Mouse (Mus musculus): Measurements from ENCODE around the gene Exd1. TPM values are rescaled to one million over a fixed set of nuclear protein-coding genes. Genes with fewer than 3 reads are reported as not detected.

Exd1 gene
- polyA plus RNA-seq (2015; fragmentation: Nextera tagmentation; extraction: Ambion mirVana) = 0.34 and 0.59 TPM in 2 replicates

- Histone ChIP-seq H3K4me1 (peaks cover 20% of the 10 kb centered on the region), H3K27ac (peak within 1 kb of the TSS; percentile 70), H3K4me2 (peak within 1 kb of the TSS; percentile 73), H3K9ac (peak within 1 kb of the TSS; percentile 84), H3K9me3 (replicated peaks) (no peaks in the 10 kb centered on the region), H3K36me3 (ENCODE audit: poor library complexity, severe bottlenecking) (no peaks in the 10 kb centered on the region), H3K27me3 (no peaks in the 10 kb centered on the region), H3K4me3 (peak within 1 kb of the TSS; percentile 86)
- ATAC-seq = peak; percentile 99
- WGBS = under 1% methylated on average over 57 of the region's 57 CpGs
These were observed at the start of gene Exd1, which contains the start of gene Chp1 for GRCm38 (mm10) chr2:119547522-119548370. TSS of gene Exd1 (minus strand) at chr2:119547627. TSS of gene Chp1 (plus strand) at chr2:119547697.

- H3K36me3 ChIP-seq (ENCODE audit: poor library complexity, severe bottlenecking) = peaks cover 50% of the 10 kb centered on the region
- H3K27ac ChIP-seq = no peak overlapping the region
- H3K27me3 ChIP-seq = no peaks in the 10 kb centered on the region
- no peak overlapping the region for H3K4me3 ChIP-seq
- no peak for ATAC-seq
- 88% methylated on average over 8 of the region's 8 CpGs for WGBS
- H3K9me3 ChIP-seq (replicated peaks) = no peaks in the 10 kb centered on the region
- peaks cover 39% of the 10 kb centered on the region for H3K4me1 ChIP-seq
- H3K9ac ChIP-seq = no peak overlapping the region
- no peak overlapping the region for H3K4me2 ChIP-seq
These were observed 49.4 kb upstream of the Exd1 start for GRCm38 (mm10) chr2:119596781-119597330.

GRCm38 (mm10) chr2:119595308-119595707, 47.9 kb upstream of the Exd1 start:
- WGBS = 55% methylated on average over 4 of the region's 4 CpGs
- no peak for ATAC-seq

GRCm38 (mm10) chr2:119594113-119594981, 46.9 kb upstream of the Exd1 start:
- no peaks in the 10 kb centered on the region for H3K9me3 ChIP-seq (replicated peaks)
- H3K4me1 ChIP-seq = peaks cover 30% of the 10 kb centered on the region
- ATAC-seq = peak; percentile 98
- WGBS = under 1% methylated on average over 60 of the region's 61 CpGs
- peak overlapping the region; percentile 97 for H3K9ac ChIP-seq
- peak overlapping the region; percentile 99 for H3K4me3 ChIP-seq
- H3K36me3 ChIP-seq (ENCODE audit: poor library complexity, severe bottlenecking) = peaks cover 37% of the 10 kb centered on the region
- H3K27ac ChIP-seq = peak overlapping the region; percentile 73
- peak overlapping the region; percentile 77 for H3K4me2 ChIP-seq
- H3K27me3 ChIP-seq = no peaks in the 10 kb centered on the region

More at GRCm38 (mm10) chr2:119595308-119595707, 47.9 kb upstream of the Exd1 start:
- Histone ChIP-seq H3K27me3 (no peaks in the 10 kb centered on the region), H3K27ac (no peak overlapping the region), H3K36me3 (ENCODE audit: poor library complexity, severe bottlenecking) (peaks cover 47% of the 10 kb centered on the region), H3K4me3 (peak overlapping the region; percentile 99), H3K9ac (peak overlapping the region; percentile 97), H3K9me3 (replicated peaks) (no peaks in the 10 kb centered on the region), H3K4me1 (peaks cover 30% of the 10 kb centered on the region), H3K4me2 (peak overlapping the region; percentile 77)

- H3K27me3 ChIP-seq = no peaks in the 10 kb centered on the region
- peak overlapping the region; percentile 70; the same call in 1 of the 2 replicates for H3K27ac ChIP-seq
- no peaks in the 10 kb centered on the region for H3K9me3 ChIP-seq (replicated peaks)
- peaks cover 30% of the 10 kb centered on the region for H3K4me1 ChIP-seq
- peak overlapping the region; percentile 48; the same call in 1 of the 2 replicates for H3K9ac ChIP-seq
- H3K4me3 ChIP-seq = peak overlapping the region; percentile 99
- H3K36me3 ChIP-seq (ENCODE audit: poor library complexity, severe bottlenecking) = peaks cover 31% of the 10 kb centered on the region
- WGBS = 11% methylated on average over 7 of the region's 7 CpGs
- ATAC-seq = peak; percentile 37
- peak overlapping the region; percentile 77 for H3K4me2 ChIP-seq
These were observed 46.3 kb upstream of the Exd1 start for GRCm38 (mm10) chr2:119593765-119594112.

DNA sequence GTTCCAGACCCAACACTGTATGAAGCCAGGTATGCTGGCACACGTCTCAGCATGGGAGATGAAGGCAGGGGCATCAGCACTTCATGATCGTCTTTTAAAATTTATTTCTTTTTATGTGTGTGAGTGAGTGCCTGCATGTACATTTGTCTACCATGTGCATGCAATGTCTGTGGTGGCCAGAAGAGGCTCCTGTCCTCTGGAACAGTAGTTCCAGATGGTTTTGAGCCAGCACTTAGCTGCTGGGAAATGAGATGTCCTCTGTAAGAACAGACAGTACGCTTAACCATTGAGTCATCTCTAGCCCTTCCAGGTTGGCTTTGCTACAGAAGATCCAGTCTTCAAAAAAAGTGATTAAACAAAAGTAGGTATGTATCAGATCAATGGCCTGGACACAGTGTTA, 43.8 kb upstream of the Exd1 start:
- no peaks in the 10 kb centered on the region for H3K27me3 ChIP-seq
- H3K4me3 ChIP-seq = no peak overlapping the region
- H3K9me3 ChIP-seq (replicated peaks) = no peaks in the 10 kb centered on the region
- WGBS = 91% methylated on average over 3 of the region's 3 CpGs
- peaks cover 10% of the 10 kb centered on the region for H3K36me3 ChIP-seq (ENCODE audit: poor library complexity, severe bottlenecking)
- H3K4me1 ChIP-seq = peaks cover 16% of the 10 kb centered on the region
- no peak overlapping the region for H3K4me2 ChIP-seq
- ATAC-seq = no peak
- H3K27ac ChIP-seq = no peak overlapping the region
- H3K9ac ChIP-seq = no peak overlapping the region

- Histone ChIP-seq H3K4me2 (no peak overlapping the region), H3K9me3 (replicated peaks) (no peaks in the 10 kb centered on the region), H3K36me3 (ENCODE audit: poor library complexity, severe bottlenecking) (peaks cover 8% of the 10 kb centered on the region), H3K4me3 (no peak overlapping the region), H3K9ac (no peak overlapping the region), H3K27ac (no peak overlapping the region), H3K27me3 (no peaks in the 10 kb centered on the region), H3K4me1 (no peaks in the 10 kb centered on the region)
- 12% methylated on average over 4 of the region's 4 CpGs for WGBS
- ATAC-seq = no peak
These were observed 40.0 kb upstream of the Exd1 start for GRCm38 (mm10) chr2:119587383-119587782.

GRCm38 (mm10) chr2:119584282-119584681, 36.9 kb upstream of the Exd1 start:
- WGBS = 91% methylated on average over 8 of the region's 8 CpGs
- H3K36me3 ChIP-seq (ENCODE audit: poor library complexity, severe bottlenecking) = no peaks in the 10 kb centered on the region; the same call in 1 of the 2 replicates
- no peaks in the 10 kb centered on the region for H3K27me3 ChIP-seq
- no peak for ATAC-seq
- no peak overlapping the region for H3K9ac ChIP-seq
- no peaks in the 10 kb centered on the region for H3K9me3 ChIP-seq (replicated peaks)
- no peak overlapping the region for H3K4me3 ChIP-seq
- no peak overlapping the region for H3K27ac ChIP-seq
- no peaks in the 10 kb centered on the region for H3K4me1 ChIP-seq
- H3K4me2 ChIP-seq = no peak overlapping the region

DNA sequence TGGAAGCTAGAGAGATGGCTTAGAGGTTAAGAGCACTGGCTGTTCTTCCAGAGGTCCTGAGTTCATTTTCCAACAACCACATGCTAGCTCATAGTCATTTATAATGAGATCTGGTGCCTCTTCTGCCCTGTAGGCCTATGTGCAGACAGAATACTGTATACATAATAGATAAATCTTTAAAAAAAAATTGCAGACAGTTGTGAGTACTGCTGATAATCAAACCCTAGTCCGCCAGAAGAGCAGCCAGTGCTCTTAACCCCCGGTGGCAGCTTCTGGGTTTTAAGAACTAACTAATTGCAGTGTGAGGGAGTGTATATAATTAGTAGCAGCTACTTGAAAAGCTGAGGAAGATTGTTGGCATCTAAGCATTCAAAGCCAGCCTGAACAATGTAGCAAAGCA, 36.0 kb upstream of the Exd1 start:
- Histone ChIP-seq H3K4me1 (no peaks in the 10 kb centered on the region), H3K9me3 (replicated peaks) (no peaks in the 10 kb centered on the region), H3K9ac (no peak overlapping the region), H3K36me3 (ENCODE audit: poor library complexity, severe bottlenecking) (no peaks in the 10 kb centered on the region; the same call in 1 of the 2 replicates), H3K27ac (no peak overlapping the region), H3K4me3 (no peak overlapping the region), H3K27me3 (no peaks in the 10 kb centered on the region), H3K4me2 (no peak overlapping the region)
- WGBS = 39% methylated on average over 2 of the region's 2 CpGs
- no peak for ATAC-seq

GRCm38 (mm10) chr2:119581571-119581970, 34.1 kb upstream of the Exd1 start:
- no peaks in the 10 kb centered on the region for H3K4me1 ChIP-seq
- H3K27me3 ChIP-seq = no peaks in the 10 kb centered on the region
- WGBS = 94% methylated on average over 3 of the region's 3 CpGs
- no peak overlapping the region for H3K9ac ChIP-seq
- H3K4me2 ChIP-seq = no peak overlapping the region
- H3K27ac ChIP-seq = no peak overlapping the region
- H3K36me3 ChIP-seq (ENCODE audit: poor library complexity, severe bottlenecking) = no peaks in the 10 kb centered on the region; the same call in 1 of the 2 replicates
- ATAC-seq = no peak
- H3K9me3 ChIP-seq (replicated peaks) = no peaks in the 10 kb centered on the region
- no peak overlapping the region for H3K4me3 ChIP-seq

- Histone ChIP-seq H3K27ac (no peak overlapping the region), H3K4me3 (no peak overlapping the region), H3K36me3 (ENCODE audit: poor library complexity, severe bottlenecking) (peaks cover 12% of the 10 kb centered on the region), H3K27me3 (no peaks in the 10 kb centered on the region), H3K9me3 (replicated peaks) (no peaks in the 10 kb centered on the region), H3K4me2 (no peak overlapping the region), H3K4me1 (no peaks in the 10 kb centered on the region), H3K9ac (no peak overlapping the region)
- WGBS = 97% methylated on average over 1 of the region's 1 CpGs
- no peak for ATAC-seq
These were observed 25.0 kb upstream of the Exd1 start for GRCm38 (mm10) chr2:119572471-119572870.

All from forebrain, embryonic 13.5 days (tissue).